Mouse (Mus musculus): ENCODE measurements at regions not wholly inside any gene's neighbourhood (a gene's known extent, or its start where the extent isn't known, plus 50 kb on each side); places are given as distances from the start of the nearest gene placed in this dataset.

- DNase-seq (ENCODE audit: low spot score in 2 of 2) = no peak
These were observed 107.0 kb upstream of the Pdzrn3 start for GRCm38 (mm10) chr6:101484526-101485287.

- DNase-seq (ENCODE audit: low spot score in 2 of 2) = peak in 1 of 2 experiments; percentile 69
These were observed 105.2 kb upstream of the Pdzrn3 start for GRCm38 (mm10) chr6:101482635-101483465.

- DNase-seq (ENCODE audit: low spot score in 2 of 2) = no peak
These were observed 96.3 kb upstream of the Pdzrn3 start for GRCm38 (mm10) chr6:101473956-101474355.

- peak; percentile 43 to 60 for DNase-seq (ENCODE audit: low spot score in 2 of 2)
These were observed 95.7 kb upstream of the Pdzrn3 start for GRCm38 (mm10) chr6:101473257-101473925.

GRCm38 (mm10) chr6:101464910-101465309 lies 87.2 kb upstream of the Pdzrn3 start:
- DNase-seq (ENCODE audit: low spot score in 2 of 2) = no peak

GRCm38 (mm10) chr6:101463812-101464320 lies 86.2 kb upstream of the Pdzrn3 start:
- no peak for DNase-seq (ENCODE audit: low spot score in 2 of 2)

- no peak for DNase-seq (ENCODE audit: low spot score in 2 of 2)
These were observed 69.0 kb upstream of the Pdzrn3 start for GRCm38 (mm10) chr6:101446720-101447119.

GRCm38 (mm10) chr6:101446316-101446715 lies 68.6 kb upstream of the Pdzrn3 start:
- DNase-seq (ENCODE audit: low spot score in 2 of 2) = no peak

- DNase-seq (ENCODE audit: low spot score in 2 of 2) = no peak
These were observed 55.1 kb upstream of the Pdzrn3 start for GRCm38 (mm10) chr6:101432769-101433168.

GRCm38 (mm10) chr6:101429634-101430033 lies 51.9 kb upstream of the Pdzrn3 start:
- no peak for DNase-seq (ENCODE audit: low spot score in 2 of 2)
